Mouse (Mus musculus) stomach, postnatal 0 days (tissue): ENCODE data around the gene Megf11.

ENCODE experiments used
- CTCF ChIP-seq: IDR thresholded peaks from 2 replicates; pipeline ENCODE4 v1.5.1; 2016; ENCODE audit warnings: antibody characterized with exemption, low read depth, mild to moderate bottlenecking, moderate library complexity
- EP300 ChIP-seq: optimal IDR thresholded peaks from 2 replicates; pipeline ENCODE3; 2016; ENCODE audit warnings: antibody characterized with exemption

DNA sequence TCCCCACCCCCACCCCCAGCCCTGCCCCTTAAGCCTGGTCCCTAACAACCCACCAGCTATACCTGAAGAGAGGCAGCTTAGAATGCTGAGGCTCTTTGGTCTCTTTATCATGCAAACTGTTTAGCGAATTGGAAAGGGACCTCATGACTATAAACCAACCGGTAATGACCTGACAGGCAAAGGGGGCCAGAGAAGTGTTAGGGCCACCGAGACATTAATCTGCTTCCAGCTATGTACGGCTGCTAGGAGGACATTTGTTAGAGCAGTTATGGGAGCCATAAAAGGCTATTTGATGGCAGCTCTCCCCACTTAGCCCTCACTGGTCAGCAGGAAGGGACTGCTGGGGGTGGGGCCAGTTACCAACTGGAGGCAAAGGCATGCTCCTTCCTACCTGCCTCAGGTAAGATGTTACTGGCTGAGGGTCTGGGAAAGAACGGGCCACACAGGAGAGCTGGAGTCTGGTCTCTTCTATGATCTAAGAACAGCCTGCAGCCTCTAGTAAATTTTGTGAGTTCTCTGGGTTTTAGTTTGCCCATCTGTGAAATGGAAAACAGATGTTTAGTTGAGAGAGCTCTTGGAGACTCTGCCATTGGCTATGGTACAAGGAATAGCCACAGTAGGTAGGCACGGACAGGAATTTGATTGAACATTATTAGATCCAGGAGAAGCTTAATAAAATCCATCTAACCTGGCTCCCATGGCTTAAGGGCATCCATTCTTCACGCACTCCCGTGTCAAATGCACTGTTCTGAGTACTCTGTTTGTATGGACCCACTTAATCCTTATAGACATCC lies 183.2 kb downstream of the Megf11 start:
- TF ChIP-seq CTCF = no peak
- TF ChIP-seq EP300 = no peak
